Mouse (Mus musculus) kidney, postnatal 0 days (tissue): ENCODE data around the gene Echdc1. TPM values are rescaled to one million over a fixed set of nuclear protein-coding genes. Genes with fewer than 3 reads are reported as not detected.

Experiments
- ATAC-seq: fragments of 200-750 bp; cut with Nextera tagmentation; replicated peaks from 2 replicates; pipeline ENCODE4 v1.8.0; 2017; ENCODE audit warnings: low read depth, moderate number of reproducible peaks, moderate TSS enrichment, moderate library complexity; ENCODE audit not compliant: low FRiP score
- DNase-seq: peaks from one replicate; pipeline ENCODE4 v3.0.0-alpha.2; 2016; ENCODE audit warnings: low spot score
- H3K27ac ChIP-seq: fragments of 300-500 bp; sonication (generic); 2 replicates; pipeline ENCODE4 v1.5.1; 2014; ENCODE audit warnings: mild to moderate bottlenecking
- H3K27me3 ChIP-seq: fragments of 300-500 bp; sonication (generic); 2 replicates; pipeline ENCODE4 v1.6.1; 2014; ENCODE audit warnings: low read length, mixed read lengths; ENCODE audit not compliant: insufficient read depth
- H3K36me3 ChIP-seq: fragments of 300-500 bp; sonication (generic); 2 replicates; pipeline ENCODE4 v1.6.1; 2014; ENCODE audit warnings: low read length, mixed read lengths; ENCODE audit not compliant: insufficient read depth
- H3K4me1 ChIP-seq: fragments of 300-500 bp; sonication (generic); replicated peaks from 2 replicates; pipeline ENCODE4 v1.6.1; 2014; ENCODE audit warnings: antibody characterized with exemption, low read length, mixed read lengths; ENCODE audit not compliant: insufficient read depth
- H3K4me2 ChIP-seq: fragments of 300-500 bp; sonication (generic); 2 replicates; pipeline ENCODE4 v1.6.1; 2014; ENCODE audit warnings: mild to moderate bottlenecking, low read length, moderate library complexity, mixed read lengths
- H3K4me3 ChIP-seq: fragments of 300-500 bp; sonication (generic); replicated peaks from 2 replicates; pipeline ENCODE4 v1.5.1; 2014; ENCODE audit warnings: low read depth, low read length
- H3K9ac ChIP-seq: fragments of 300-500 bp; sonication (generic); 2 replicates; pipeline ENCODE4 v1.6.1; 2014; ENCODE audit warnings: low read depth, low read length
- H3K9me3 ChIP-seq: fragments of 300-500 bp; sonication (generic); replicated peaks from 2 replicates; pipeline ENCODE4 v1.6.1; 2016; ENCODE audit warnings: low read length, inconsistent platforms, mixed read lengths
- CTCF ChIP-seq: IDR thresholded peaks from 2 replicates; pipeline ENCODE4 v1.5.1; 2016; ENCODE audit warnings: antibody characterized with exemption, low read depth, mild to moderate bottlenecking, moderate library complexity
- WGBS: fragments of 180-500 bp; shearing (Covaris S2); extraction: QIAGEN DNeasy Blood & Tissue Kit; methylation state at CpG from one replicate; pipeline ENCODE4 v1.1.7; 2014; 5-methylcytosine and 5-hydroxymethylcytosine counted together
- polyA plus RNA-seq: library from polyadenylated mRNA; unstranded; fragments of >200 nt; fragmentation: Nextera tagmentation; extraction: Ambion mirVana; gene quantifications from 2 replicates; pipeline ENCODE4 v1.2.1, GENCODE M21; 2015

The Echdc1 gene
- polyA plus RNA-seq: 33.4 and 36.3 TPM in 2 replicates

DNA sequence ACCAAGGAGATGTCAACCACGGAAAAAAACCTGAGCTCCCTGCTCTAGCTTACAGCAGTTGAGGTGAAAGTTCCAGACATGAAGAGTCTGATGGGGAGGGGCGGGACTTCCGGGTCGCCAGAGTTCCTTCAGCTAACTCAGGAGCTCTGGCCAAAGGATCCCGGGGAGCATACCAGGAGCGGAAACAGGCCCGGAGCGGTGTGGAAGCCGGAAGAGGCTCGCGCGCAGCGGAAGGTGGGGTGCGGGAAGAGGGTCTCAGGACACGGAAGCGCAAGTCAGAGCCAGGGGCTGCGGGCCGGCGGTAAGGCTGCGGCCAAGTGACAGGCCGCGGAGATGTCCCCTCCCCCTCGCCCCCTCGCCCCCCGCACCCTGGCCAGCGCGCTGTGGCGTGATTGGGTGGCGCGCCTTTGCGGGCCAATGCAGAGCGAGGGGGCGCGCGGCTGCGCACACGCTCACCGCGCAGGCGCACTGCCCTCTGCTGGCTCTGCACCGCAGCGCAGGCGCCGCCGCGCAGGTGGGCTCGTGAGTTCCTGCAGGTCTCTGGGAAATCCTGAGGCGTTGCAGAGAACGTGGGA is at the start of gene Echdc1:
Gene Echdc1, plus strand, starts transcription at position 103 of the 575 bp plus-strand sequence.
- peak; percentile 84 for TF ChIP-seq CTCF
- DNase-seq (peak; percentile 93), ATAC-seq (peak; percentile 99)
- Histone ChIP-seq H3K9ac (peak within 1 kb of the TSS; percentile 74), H3K4me2 (peak within 1 kb of the TSS; percentile 63), H3K9me3 (no peaks in the 10 kb centered on the region), H3K4me3 (peak within 1 kb of the TSS; percentile 69), H3K36me3 (no peaks in the 10 kb centered on the region), H3K27ac (peak within 1 kb of the TSS; percentile 88), H3K27me3 (no peaks in the 10 kb centered on the region), H3K4me1 (no peaks in the 10 kb centered on the region)
- WGBS: under 1% methylated on average over 43 of the region's 49 CpGs

DNA sequence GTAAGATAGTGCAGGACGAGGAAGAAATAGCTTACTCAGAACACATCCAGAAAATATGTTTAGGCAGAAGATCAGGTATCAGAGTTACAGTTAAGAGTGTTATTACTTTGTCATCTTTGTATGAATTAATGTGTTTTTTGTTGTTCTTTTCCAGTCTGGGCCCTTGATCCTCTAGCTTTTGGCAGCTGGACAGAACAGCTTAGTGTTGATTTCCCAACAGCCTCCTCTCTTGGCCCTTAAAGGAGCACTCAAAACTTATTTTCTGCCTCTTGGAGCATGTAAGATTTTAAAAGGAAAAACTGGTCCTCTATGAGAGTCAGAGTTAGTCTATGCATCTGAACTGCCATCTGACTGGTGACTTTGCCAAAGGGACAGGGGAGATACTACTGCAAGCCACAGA is 31.2 kb upstream of the Echdc1 start:
- WGBS: 55% methylated on average over 1 of the region's 1 CpGs
- TF ChIP-seq CTCF: no peak

DNA sequence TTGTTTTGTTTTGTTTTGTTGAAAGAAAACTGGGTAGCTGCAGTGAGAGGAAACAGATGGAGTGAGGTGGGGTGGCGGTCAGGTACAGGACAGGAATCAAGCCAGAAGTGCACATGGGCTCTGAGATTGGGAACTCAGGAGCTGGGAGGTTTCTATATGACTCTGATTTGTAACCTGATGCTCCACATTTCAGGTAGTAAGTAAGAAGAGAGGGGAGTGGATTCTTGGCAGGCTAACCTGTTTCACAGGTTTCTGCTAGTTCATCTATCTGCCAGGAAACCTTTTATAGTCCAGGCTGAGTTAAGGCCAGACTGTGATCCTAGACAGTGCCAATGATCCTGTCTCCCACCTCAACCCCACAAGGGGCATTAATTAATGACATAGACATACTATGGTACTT is 27.2 kb upstream of the Echdc1 start:
- no peak overlapping the region for H3K27ac ChIP-seq
- H3K4me1 ChIP-seq: no peaks in the 10 kb centered on the region
- TF ChIP-seq CTCF: no peak
- H3K36me3 ChIP-seq: no peaks in the 10 kb centered on the region
- ATAC-seq (no peak), DNase-seq (peak; percentile 13)
- H3K9ac ChIP-seq: no peak overlapping the region
- H3K27me3 ChIP-seq: no peaks in the 10 kb centered on the region
- H3K4me2 ChIP-seq: no peak overlapping the region
- 77% methylated on average over 1 of the region's 1 CpGs for WGBS
- H3K4me3 ChIP-seq: no peak overlapping the region
- no peaks in the 10 kb centered on the region for H3K9me3 ChIP-seq

More for the DNA sequence above, 31.2 kb upstream of the Echdc1 start:
- H3K9ac ChIP-seq: no peak overlapping the region
- no peaks in the 10 kb centered on the region for H3K27me3 ChIP-seq
- no peak overlapping the region for H3K4me2 ChIP-seq
- no peaks in the 10 kb centered on the region for H3K4me1 ChIP-seq
- DNase-seq: peak; percentile 34
- no peak overlapping the region for H3K4me3 ChIP-seq
- H3K36me3 ChIP-seq: no peaks in the 10 kb centered on the region
- no peaks in the 10 kb centered on the region for H3K9me3 ChIP-seq
- no peak for ATAC-seq
- H3K27ac ChIP-seq: no peak overlapping the region

DNA sequence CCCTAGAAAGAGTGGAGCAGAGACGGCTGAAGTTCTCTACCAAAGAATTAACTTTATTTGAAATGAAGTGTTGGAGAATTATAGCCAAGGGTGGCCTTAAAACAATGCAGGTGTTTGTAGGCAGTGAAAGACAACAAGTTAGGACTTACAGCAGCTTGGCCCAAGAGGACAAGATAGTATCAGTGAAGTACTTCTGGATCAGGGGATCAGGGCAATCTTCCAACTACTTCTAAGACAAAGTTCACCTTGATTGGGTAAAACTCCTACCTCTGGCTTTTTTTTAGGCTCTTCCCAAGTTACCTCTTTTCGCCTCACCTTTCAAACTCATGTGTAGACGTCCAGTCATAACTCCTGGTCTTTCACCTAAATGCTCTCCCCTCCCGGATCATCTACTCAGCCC is 10.7 kb upstream of the Echdc1 start:
- TF ChIP-seq CTCF: no peak
- no peaks in the 10 kb centered on the region for H3K4me1 ChIP-seq
- H3K27me3 ChIP-seq: no peaks in the 10 kb centered on the region
- no peak overlapping the region for H3K4me3 ChIP-seq
- no peaks in the 10 kb centered on the region for H3K36me3 ChIP-seq
- ATAC-seq: no peak
- no peak overlapping the region for H3K9ac ChIP-seq
- no peaks in the 10 kb centered on the region for H3K9me3 ChIP-seq
- H3K27ac ChIP-seq: no peak overlapping the region
- no peak overlapping the region for H3K4me2 ChIP-seq
- 92% methylated on average over 4 of the region's 4 CpGs for WGBS
- no peak for DNase-seq

DNA sequence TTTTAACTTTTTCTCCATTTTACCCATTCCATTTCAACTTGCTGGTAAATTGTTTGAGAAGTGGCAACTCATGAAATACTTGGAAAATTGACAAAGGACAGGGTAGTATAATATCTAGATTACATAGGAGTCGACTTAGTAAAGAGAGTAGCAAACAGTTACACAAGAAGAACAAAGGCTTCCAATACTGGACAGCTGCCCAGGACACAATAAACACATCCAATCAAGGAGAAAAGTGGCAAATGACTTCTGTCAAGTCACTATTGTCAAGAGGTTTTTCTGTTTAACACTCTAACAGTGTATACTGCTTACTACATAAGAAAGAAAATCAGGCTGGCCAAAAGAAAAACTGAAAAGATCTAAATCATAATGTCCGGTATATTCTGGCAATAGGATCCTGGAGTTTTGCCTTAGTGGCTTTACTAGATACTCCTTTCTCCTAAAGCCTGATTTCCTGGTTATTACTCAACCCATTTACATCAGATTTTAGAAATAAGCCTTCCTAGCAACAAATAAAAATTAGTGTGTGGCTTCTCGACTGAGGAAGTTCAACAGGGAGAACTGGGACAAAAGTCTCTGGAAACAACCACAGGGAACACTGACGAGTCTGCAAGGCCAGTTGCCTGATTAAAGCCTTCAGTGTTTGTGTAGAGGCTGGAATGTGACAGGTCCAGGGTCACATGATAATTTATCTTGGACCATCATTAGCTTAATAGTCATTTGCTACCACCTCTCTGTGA is 1.3 kb upstream of the Echdc1 start:
- Histone ChIP-seq H3K4me1 (no peaks in the 10 kb centered on the region), H3K4me3 (no peak overlapping the region), H3K27ac (no peak overlapping the region), H3K36me3 (no peaks in the 10 kb centered on the region), H3K9ac (no peak overlapping the region), H3K4me2 (no peak overlapping the region), H3K27me3 (no peaks in the 10 kb centered on the region), H3K9me3 (no peaks in the 10 kb centered on the region)
- DNase-seq: no peak
- 54% methylated on average over 4 of the region's 4 CpGs for WGBS
- TF ChIP-seq CTCF: no peak
- ATAC-seq: no peak

DNA sequence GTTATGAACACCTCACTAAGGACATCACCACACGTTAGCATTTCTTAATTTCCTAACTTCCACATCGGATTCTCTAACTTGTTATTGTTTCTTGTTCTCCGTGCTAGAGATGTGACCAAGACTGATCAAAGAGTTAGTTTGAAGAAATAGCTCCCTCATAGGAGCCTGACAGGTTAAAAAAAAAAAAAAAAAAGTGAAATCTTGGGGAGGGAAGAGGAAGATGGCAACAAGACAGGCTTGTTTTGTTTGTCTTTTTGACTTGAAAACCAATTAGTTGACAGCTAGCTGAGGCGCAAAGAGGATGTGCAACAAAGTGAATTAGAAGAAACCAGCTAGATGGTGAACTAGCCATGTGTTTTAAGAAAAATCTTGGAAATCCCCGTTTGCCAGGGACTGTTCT is 939 bp downstream of the Echdc1 start:
- Histone ChIP-seq H3K36me3 (no peaks in the 10 kb centered on the region), H3K4me3 (peak overlapping the region; percentile 69), H3K9me3 (no peaks in the 10 kb centered on the region), H3K9ac (no peak overlapping the region), H3K4me1 (no peaks in the 10 kb centered on the region), H3K4me2 (peak overlapping the region; percentile 63), H3K27ac (no peak overlapping the region), H3K27me3 (no peaks in the 10 kb centered on the region)
- ATAC-seq (no peak), DNase-seq (no peak)
- WGBS: 20% methylated on average over 5 of the region's 5 CpGs
- no peak for TF ChIP-seq CTCF
